Mouse (Mus musculus) small intestine, adult 2 months (tissue): ENCODE results near the gene Pygo1.

Experiments
- CTCF ChIP-seq: fragments of 200-500 bp; IDR thresholded peaks from 2 replicates; pipeline ENCODE4 v1.5.1; 2012; ENCODE audit warnings: low read depth, mild to moderate bottlenecking, control low read depth, inconsistent platforms, low read length, moderate library complexity, mixed read lengths; ENCODE audit not compliant: insufficient replicate concordance, insufficient read length; ENCODE audit errors: extremely low read depth
- POLR2A ChIP-seq: fragments of 200-500 bp; IDR thresholded peaks from 2 replicates; pipeline ENCODE4 v1.6.1; 2012; ENCODE audit warnings: low read depth, mild to moderate bottlenecking, control low read depth, inconsistent platforms, low read length, moderate library complexity

- TF ChIP-seq CTCF (no peak), POLR2A (no peak)
These were observed 71.4 kb downstream of the Pygo1 start for GRCm38 (mm10) chr9:72996806-72997205.
